Mouse (Mus musculus) forebrain, postnatal 0 days (tissue): ENCODE data around the gene Adarb1. TPM values are rescaled to one million over a fixed set of nuclear protein-coding genes. Genes with fewer than 3 reads are reported as not detected.

Source experiments
- ATAC-seq: fragments of 200-750 bp; cut with Nextera tagmentation; 2 replicates; pipeline ENCODE4 v1.8.0; 2017; ENCODE audit warnings: mild to moderate bottlenecking, moderate library complexity
- DNase-seq: peaks from one replicate; pipeline ENCODE4 v3.0.0-alpha.2; 2015
- H3K27ac ChIP-seq: fragments of 300-500 bp; sonication (generic); 2 replicates; pipeline ENCODE4 v1.5.1; 2014; ENCODE audit warnings: low read depth, mild to moderate bottlenecking, antibody characterized with exemption, low read length, moderate library complexity, mixed read lengths
- H3K27me3 ChIP-seq: fragments of 300-500 bp; sonication (generic); 2 replicates; pipeline ENCODE4 v1.6.1; 2014; ENCODE audit warnings: mild to moderate bottlenecking, low read length, mixed read lengths; ENCODE audit not compliant: insufficient read depth
- H3K36me3 ChIP-seq: fragments of 300-500 bp; sonication (generic); 2 replicates; pipeline ENCODE4 v1.6.1; 2014; ENCODE audit warnings: mild to moderate bottlenecking, moderate library complexity; ENCODE audit not compliant: insufficient read depth
- H3K4me1 ChIP-seq: fragments of 300-500 bp; sonication (generic); 2 replicates; pipeline ENCODE4 v1.6.1; 2014; ENCODE audit warnings: antibody characterized with exemption; ENCODE audit not compliant: insufficient read depth
- H3K4me2 ChIP-seq: fragments of 300-500 bp; sonication (generic); 2 replicates; pipeline ENCODE4 v1.6.1; 2014; ENCODE audit warnings: low read depth, mild to moderate bottlenecking, moderate library complexity
- H3K4me3 ChIP-seq: fragments of 300-500 bp; sonication (generic); 2 replicates; pipeline ENCODE4 v1.5.1; 2014; ENCODE audit warnings: low read depth, low read length, mixed read lengths
- H3K9ac ChIP-seq: fragments of 300-500 bp; sonication (generic); 2 replicates; pipeline ENCODE4 v1.6.1; 2014; ENCODE audit warnings: mild to moderate bottlenecking
- H3K9me3 ChIP-seq: fragments of 300-500 bp; sonication (generic); 2 replicates; pipeline ENCODE4 v1.6.1; 2016; ENCODE audit warnings: low read length
- CTCF ChIP-seq: sonication (generic); IDR thresholded peaks from 2 replicates; pipeline ENCODE4 v1.5.1; 2016; ENCODE audit warnings: antibody characterized with exemption, control low read depth, low read depth
- WGBS: fragments of 180-500 bp; shearing (Covaris S2); extraction: QIAGEN DNeasy Blood & Tissue Kit; methylation state at CpG from one replicate; pipeline ENCODE4 v1.1.7; 2014; 5-methylcytosine and 5-hydroxymethylcytosine counted together
- polyA plus RNA-seq: library from polyadenylated mRNA; unstranded; fragments of >200 nt; fragmentation: Nextera tagmentation; extraction: Ambion mirVana; gene quantifications from 2 replicates; pipeline ENCODE4 v1.2.1, GENCODE M21; 2015
- total RNA-seq: library from RNA; depleted of rRNA; stranded (reverse); fragments of >200 nt; gene quantifications from 2 replicates; pipeline ENCODE4 v1.2.3, GENCODE M21; 2014

Adarb1 gene
- total and polyA plus RNA-seq, 2 experiments from 2014 or later, result 12.5 to 40.2 TPM

GRCm38 (mm10) chr10:77294691-77295090, 123.4 kb downstream of the Adarb1 start:
- Histone ChIP-seq H3K4me1 (no peaks in the 10 kb centered on the region), H3K27ac (no peak overlapping the region), H3K36me3 (peaks cover 17% of the 10 kb centered on the region), H3K4me2 (no peak overlapping the region), H3K4me3 (no peak overlapping the region), H3K9me3 (no peaks in the 10 kb centered on the region), H3K9ac (no peak overlapping the region), H3K27me3 (no peaks in the 10 kb centered on the region)
- peak; percentile 20 for DNase-seq
- no peak for ATAC-seq
- WGBS, result 82% methylated on average over 12 of the region's 12 CpGs
- TF ChIP-seq CTCF, result no peak

GRCm38 (mm10) chr10:77290624-77291366, 127.3 kb downstream of the Adarb1 start:
- H3K4me2 ChIP-seq, result no peak overlapping the region
- H3K4me1 ChIP-seq, result no peaks in the 10 kb centered on the region
- H3K9me3 ChIP-seq, result no peaks in the 10 kb centered on the region
- peak; percentile 92 for ATAC-seq
- peak overlapping the region; percentile 85 for H3K27ac ChIP-seq
- no peak overlapping the region for H3K4me3 ChIP-seq
- no peak for TF ChIP-seq CTCF
- WGBS, result 73% methylated on average over 17 of the region's 17 CpGs
- no peak overlapping the region for H3K9ac ChIP-seq
- H3K27me3 ChIP-seq, result no peaks in the 10 kb centered on the region
- DNase-seq, result peak; percentile 74
- peaks cover 16% of the 10 kb centered on the region; the same call in 1 of the 2 replicates for H3K36me3 ChIP-seq

GRCm38 (mm10) chr10:77289559-77289958, 128.5 kb downstream of the Adarb1 start:
- Histone ChIP-seq H3K9me3 (no peaks in the 10 kb centered on the region), H3K4me1 (no peaks in the 10 kb centered on the region), H3K4me3 (no peak overlapping the region), H3K27me3 (no peaks in the 10 kb centered on the region), H3K4me2 (no peak overlapping the region), H3K9ac (no peak overlapping the region), H3K27ac (no peak overlapping the region), H3K36me3 (peaks cover 13% of the 10 kb centered on the region; the same call in 1 of the 2 replicates)
- DNase-seq (no peak), ATAC-seq (no peak)
- TF ChIP-seq CTCF, result no peak
- 82% methylated on average over 8 of the region's 8 CpGs for WGBS

GRCm38 (mm10) chr10:77288639-77289195, 129.4 kb downstream of the Adarb1 start:
- no peak overlapping the region for H3K27ac ChIP-seq
- no peaks in the 10 kb centered on the region for H3K27me3 ChIP-seq
- WGBS, result 36% methylated on average over 5 of the region's 5 CpGs
- no peak overlapping the region for H3K9ac ChIP-seq
- no peaks in the 10 kb centered on the region for H3K9me3 ChIP-seq
- no peak overlapping the region for H3K4me3 ChIP-seq
- ATAC-seq (peak; percentile 41; the same call in 1 of the 2 replicates), DNase-seq (peak; percentile 9)
- TF ChIP-seq CTCF, result no peak
- H3K4me2 ChIP-seq, result no peak overlapping the region
- H3K36me3 ChIP-seq, result 0 out of 2 replicates have a peak, but pooled peaks cover 7% of the 10 kb centered on the region
- H3K4me1 ChIP-seq, result no peaks in the 10 kb centered on the region

- no peaks in the 10 kb centered on the region for H3K36me3 ChIP-seq
- H3K27ac ChIP-seq, result no peak overlapping the region
- no peaks in the 10 kb centered on the region for H3K4me1 ChIP-seq
- 73% methylated on average over 8 of the region's 8 CpGs for WGBS
- ATAC-seq (no peak), DNase-seq (no peak)
- no peak overlapping the region for H3K9ac ChIP-seq
- H3K27me3 ChIP-seq, result no peaks in the 10 kb centered on the region
- no peak for TF ChIP-seq CTCF
- no peak overlapping the region for H3K4me3 ChIP-seq
- H3K9me3 ChIP-seq, result no peaks in the 10 kb centered on the region
- H3K4me2 ChIP-seq, result no peak overlapping the region
Measured at GRCm38 (mm10) chr10:77287626-77288025, 130.4 kb downstream of the Adarb1 start.

- no peak for ATAC-seq
- Histone ChIP-seq H3K36me3 (no peaks in the 10 kb centered on the region), H3K9ac (no peak overlapping the region), H3K4me2 (no peak overlapping the region), H3K4me3 (no peak overlapping the region), H3K4me1 (no peaks in the 10 kb centered on the region), H3K9me3 (no peaks in the 10 kb centered on the region), H3K27ac (no peak overlapping the region), H3K27me3 (no peaks in the 10 kb centered on the region)
- no peak for DNase-seq
- 58% methylated on average over 6 of the region's 6 CpGs for WGBS
- no peak for TF ChIP-seq CTCF
Measured at GRCm38 (mm10) chr10:77284832-77285231, 133.2 kb downstream of the Adarb1 start.

- Histone ChIP-seq H3K9ac (no peak overlapping the region), H3K4me3 (no peak overlapping the region), H3K36me3 (no peaks in the 10 kb centered on the region), H3K4me2 (no peak overlapping the region), H3K4me1 (no peaks in the 10 kb centered on the region), H3K9me3 (no peaks in the 10 kb centered on the region), H3K27ac (no peak overlapping the region), H3K27me3 (no peaks in the 10 kb centered on the region)
- WGBS, result 19% methylated on average over 6 of the region's 6 CpGs
- peak; percentile 86 for DNase-seq
- ATAC-seq, result peak; percentile 67; the same call in 1 of the 2 replicates
- peak; percentile 98 for TF ChIP-seq CTCF
Measured at GRCm38 (mm10) chr10:77282822-77283221, 135.2 kb downstream of the Adarb1 start.
